Mouse (Mus musculus) lung, adult 10 weeks (tissue): ENCODE measurements around the gene Adgrf2. TPM values are rescaled to one million over a fixed set of nuclear protein-coding genes. Genes with fewer than 3 reads are reported as not detected.

ENCODE experiments used
- polyA plus RNA-seq: library from polyadenylated mRNA; stranded (reverse); fragments of 350-450 nt; fragmentation: Illumina TruSeq; extraction: RNeasy Lipid Tissue Mini Kit (QIAGEN cat#74804); gene quantifications from one replicate; pipeline ENCODE4 v1.2.3, GENCODE M21; 2014; ENCODE audit warnings: low read depth, low replicate concordance; ENCODE audit not compliant: insufficient read depth

Adgrf2 gene
- polyA plus RNA-seq = not detected

GRCm38 (mm10) chr17:42741801-42742217, at the start of gene Adgrf2:
Gene Adgrf2, minus strand, starts transcription at chr17:42742179.

GRCm38 (mm10) chr17:42692136-42692535, 49.8 kb downstream of the Adgrf2 start, which contains the start of gene Adgrf4:
Gene Adgrf4, minus strand, starts transcription at chr17:42692284.

Other genes with a start within 250 kb of the Adgrf2 start
- not detected for gene Opn5, start 130.8 kb downstream of the Adgrf2 start, polyA plus RNA-seq
- 0.12 TPM for gene Adgrf4, start 49.9 kb downstream of the Adgrf2 start, polyA plus RNA-seq
- gene Cd2ap, start 134.5 kb upstream of the Adgrf2 start, polyA plus RNA-seq = 19.9 TPM